In genomic region chr13:96740159-96740558, GRCm38 (mm10) we compare ENCODE assay signal across 38 mouse cellular contexts. TPM values are rescaled to one million over a fixed set of nuclear protein-coding genes. Genes with fewer than 3 reads are reported as not detected.
"Had no signal": no experiment of that assay in that cellular context is flagged by ENCODE, and none has a peak within 500 bp of the region (broad histone marks: within the 10 kb centered on the region; RNA-seq: fewer than 3 reads in every experiment).

No protein-coding gene starts in this region.

- H3K9ac ChIP-seq: embryonic facial prominence, embryonic 12.5 days; embryonic facial prominence, embryonic 13.5 days; embryonic facial prominence, embryonic 15.5 days; forebrain, embryonic 12.5 days; forebrain, embryonic 13.5 days; forebrain, embryonic 15.5 days; forebrain, postnatal 0 days had no signal

- H3K9me3 ChIP-seq: embryonic facial prominence, embryonic 10.5 days; embryonic facial prominence, embryonic 12.5 days; embryonic facial prominence, embryonic 13.5 days; embryonic facial prominence, embryonic 15.5 days; forebrain, embryonic 10.5 days; forebrain, embryonic 12.5 days; forebrain, embryonic 13.5 days; forebrain, embryonic 15.5 days had no signal

- H3K27me3 ChIP-seq: embryonic facial prominence, embryonic 12.5 days; embryonic facial prominence, embryonic 13.5 days; embryonic facial prominence, embryonic 15.5 days; forebrain, embryonic 12.5 days; forebrain, embryonic 13.5 days; forebrain, embryonic 15.5 days had no signal

- H3K27ac ChIP-seq: embryonic facial prominence, embryonic 10.5 days; embryonic facial prominence, embryonic 12.5 days; embryonic facial prominence, embryonic 13.5 days; embryonic facial prominence, embryonic 15.5 days; forebrain, embryonic 10.5 days; forebrain, embryonic 12.5 days; forebrain, embryonic 13.5 days; forebrain, embryonic 15.5 days; gastrocnemius, adult 2 months; heart, adult 2 months had no signal

- H3K4me1 ChIP-seq: embryonic facial prominence, embryonic 10.5 days; embryonic facial prominence, embryonic 12.5 days; embryonic facial prominence, embryonic 13.5 days; embryonic facial prominence, embryonic 15.5 days; forebrain, embryonic 10.5 days; forebrain, embryonic 12.5 days; forebrain, embryonic 13.5 days; forebrain, embryonic 15.5 days had no signal

- H3K4me2 ChIP-seq: embryonic facial prominence, embryonic 12.5 days; embryonic facial prominence, embryonic 13.5 days; embryonic facial prominence, embryonic 15.5 days; forebrain, embryonic 12.5 days; forebrain, embryonic 13.5 days; forebrain, embryonic 15.5 days had no signal

- H3K36me3 ChIP-seq: embryonic facial prominence, embryonic 10.5 days; embryonic facial prominence, embryonic 12.5 days; embryonic facial prominence, embryonic 13.5 days; embryonic facial prominence, embryonic 15.5 days; forebrain, embryonic 10.5 days; forebrain, embryonic 12.5 days; forebrain, embryonic 15.5 days had no signal

- H3K4me3 ChIP-seq: embryonic facial prominence, embryonic 10.5 days; embryonic facial prominence, embryonic 12.5 days; embryonic facial prominence, embryonic 13.5 days; embryonic facial prominence, embryonic 15.5 days; erythroblast, embryonic 14.5 days; forebrain, embryonic 10.5 days; forebrain, embryonic 12.5 days; forebrain, embryonic 13.5 days; forebrain, embryonic 15.5 days; gastrocnemius, adult 2 months; heart, adult 2 months had no signal

- DNase-seq: cerebellum, adult 8-10 months; cerebellum, adult 9-10 months; cerebellum, adult 9-11 months; cerebellum, postnatal 10 days; cerebellum, postnatal 14 days; cerebellum, postnatal 25 days; cerebellum, postnatal 36 days; embryo, embryonic 11 days; forebrain, postnatal 0 days; gastrocnemius, adult 2 months; gastrocnemius, postnatal 10 days; gastrocnemius, postnatal 14 days; gastrocnemius, postnatal 25 days; gastrocnemius, postnatal 36 days; heart, adult 11 months; heart, adult 18-20 months; heart, adult 2 months had no signal

- ATAC-seq: forebrain, embryonic 13.5 days; forebrain, embryonic 14.5 days; forebrain, embryonic 15.5 days; forebrain, embryonic 16.5 days; forebrain, postnatal 0 days had no signal

RNA-seq across cellular contexts. Expression of gene Ankrd31, which starts 7.9 kb away (rescaled TPM):
- total RNA-seq: common myeloid progenitor, adult 5-6 weeks; forebrain, postnatal 0 days; gastrocnemius, adult 18-20 months; gastrocnemius, adult 2 months; gastrocnemius, adult 8-10 months; gastrocnemius, postnatal 10 days; gastrocnemius, postnatal 14 days; gastrocnemius, postnatal 25 days; gastrocnemius, postnatal 36 days; gastrocnemius, postnatal 4 days; granulocyte monocyte progenitor cell, adult 5-6 weeks; heart, adult 18-20 months; heart, adult 2 months; heart, adult 8-10 months had no signal
- polyA plus RNA-seq: embryonic facial prominence, embryonic 10.5 days; embryonic facial prominence, embryonic 11.5 days; embryonic facial prominence, embryonic 12.5 days; embryonic facial prominence, embryonic 13.5 days; embryonic facial prominence, embryonic 14.5 days; embryonic facial prominence, embryonic 15.5 days; forebrain, embryonic 10.5 days; forebrain, embryonic 11.5 days; forebrain, embryonic 12.5 days; forebrain, embryonic 13.5 days; forebrain, embryonic 14.5 days; forebrain, embryonic 15.5 days; forebrain, embryonic 16.5 days; gonadal fat pad, adult 2 months; heart, adult 2 months had no signal
